ENCODE assay signal across 12 mouse cellular contexts in genomic region chr7:139399572-139399971, GRCm38 (mm10).
"Had no signal": no experiment of that assay in that cellular context is flagged by ENCODE, and none has a peak within 500 bp of the region (broad histone marks: within the 10 kb centered on the region; RNA-seq: fewer than 3 reads in every experiment).

No protein-coding gene starts in this region.

- H3K4me2 ChIP-seq: kidney, embryonic 15.5 days; lung, embryonic 14.5 days; midbrain, embryonic 13.5 days; neural tube, embryonic 15.5 days had no signal

- H3K36me3 ChIP-seq: kidney, embryonic 15.5 days; midbrain, embryonic 13.5 days; neural tube, embryonic 15.5 days had no signal

- H3K9ac ChIP-seq: kidney, embryonic 15.5 days; liver, embryonic 14.5 days; lung, embryonic 14.5 days; midbrain, embryonic 13.5 days; neural tube, embryonic 15.5 days had no signal

- H3K9me3 ChIP-seq: kidney, embryonic 15.5 days; midbrain, embryonic 13.5 days; neural tube, embryonic 15.5 days had no signal

- DNase-seq: kidney, adult 2 months; kidney, postnatal 14 days; lung, embryonic 14.5 days; lung, postnatal 14 days; right cerebral cortex, adult 18-20 months; right cerebral cortex, postnatal 25 days had no signal

- H3K27me3 ChIP-seq: kidney, embryonic 15.5 days; midbrain, embryonic 13.5 days; neural tube, embryonic 15.5 days had no signal

- H3K27ac ChIP-seq: kidney, embryonic 15.5 days; left cerebral cortex, adult 2 months; liver, embryonic 14.5 days; macrophage; midbrain, embryonic 13.5 days; neural tube, embryonic 15.5 days had no signal

- H3K4me3 ChIP-seq: kidney, embryonic 15.5 days; left cerebral cortex, adult 2 months; midbrain, embryonic 13.5 days; neural tube, embryonic 15.5 days had no signal
